Mouse (Mus musculus) forebrain, embryonic 14.5 days (tissue): ENCODE data around the gene Tlk2. TPM values are rescaled to one million over a fixed set of nuclear protein-coding genes. Genes with fewer than 3 reads are reported as not detected.

ENCODE experiments used
- ATAC-seq: fragments of 200-750 bp; cut with Nextera tagmentation; 2 replicates; pipeline ENCODE4 v1.8.0; 2017; ENCODE audit warnings: mild to moderate bottlenecking, moderate library complexity
- DNase-seq: peaks from one replicate; pipeline ENCODE4 v3.0.0-alpha.2; 2015; ENCODE audit warnings: low spot score
- H3K27ac ChIP-seq: fragments of 300-500 bp; sonication (generic); 2 replicates; pipeline ENCODE4 v1.5.1; 2014; ENCODE audit warnings: low read depth, mild to moderate bottlenecking, control low read depth, low read length, moderate library complexity
- H3K27me3 ChIP-seq: fragments of 300-500 bp; sonication (generic); replicated peaks from 2 replicates; pipeline ENCODE4 v1.6.1; 2014; ENCODE audit warnings: low read length, control low read depth, mixed read lengths; ENCODE audit not compliant: control insufficient read depth, insufficient read depth
- H3K36me3 ChIP-seq: fragments of 300-500 bp; sonication (generic); 2 replicates; pipeline ENCODE4 v1.6.1; 2014; ENCODE audit warnings: low read length, control low read depth; ENCODE audit not compliant: control insufficient read depth, insufficient read depth
- H3K4me1 ChIP-seq: fragments of 300-500 bp; sonication (generic); 2 replicates; pipeline ENCODE4 v1.6.1; 2014; ENCODE audit warnings: antibody characterized with exemption, low read length, control low read depth; ENCODE audit not compliant: control insufficient read depth, insufficient read depth
- H3K4me2 ChIP-seq: fragments of 300-500 bp; sonication (generic); 2 replicates; pipeline ENCODE4 v1.6.1; 2014; ENCODE audit warnings: mild to moderate bottlenecking, control low read depth, low read length
- H3K4me3 ChIP-seq: fragments of 300-500 bp; sonication (generic); 2 replicates; pipeline ENCODE4 v1.5.1; 2014; ENCODE audit warnings: low read depth, low read length, control low read depth
- H3K9ac ChIP-seq: fragments of 300-500 bp; sonication (generic); 2 replicates; pipeline ENCODE4 v1.6.1; 2014; ENCODE audit warnings: mild to moderate bottlenecking, low read length, control low read depth, moderate library complexity
- H3K9me3 ChIP-seq: fragments of 300-500 bp; sonication (generic); replicated peaks from 2 replicates; pipeline ENCODE4 v1.6.1; 2016; ENCODE audit warnings: low read length, control low read depth, mixed read lengths; ENCODE audit not compliant: control insufficient read depth
- whole genome bisulfite sequencing: fragments of 180-500 bp; shearing (Covaris S2); extraction: QIAGEN DNeasy Blood & Tissue Kit; methylation state at CpG from one replicate; pipeline ENCODE4 v1.1.7; 2014; 5-methylcytosine and 5-hydroxymethylcytosine counted together
- polyA plus RNA-seq: library from polyadenylated mRNA; unstranded; fragments of >200 nt; fragmentation: Nextera tagmentation; extraction: Ambion mirVana; gene quantifications from 2 replicates; pipeline ENCODE4 v1.2.1, GENCODE M21; 2014

The Tlk2 gene
- polyA plus RNA-seq, 1 experiment from 2014 or later: 23.4 TPM

DNA sequence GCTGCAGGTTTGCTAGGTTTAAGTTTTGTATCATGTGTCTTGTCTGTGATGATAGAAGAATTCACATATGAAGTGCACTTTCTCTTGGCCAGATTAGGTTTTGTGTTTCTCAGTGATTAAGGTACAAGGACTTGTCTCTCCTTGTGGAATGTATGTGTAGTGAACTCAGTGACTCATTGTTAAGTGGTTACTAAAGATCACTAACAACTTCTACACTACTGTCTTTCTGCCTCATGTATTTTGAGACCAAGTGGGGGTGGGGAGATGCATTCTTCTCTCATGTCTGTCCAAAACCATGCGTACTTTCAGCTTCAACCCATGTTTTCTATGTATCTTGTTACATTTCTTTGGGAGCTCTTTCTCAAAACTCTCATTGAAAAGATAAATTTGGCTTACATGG is 31.4 kb downstream of the Tlk2 start:
- no peak for ATAC-seq
- no peak overlapping the region for H3K27ac ChIP-seq
- no peaks in the 10 kb centered on the region for H3K27me3 ChIP-seq
- no peaks in the 10 kb centered on the region for H3K4me1 ChIP-seq
- H3K36me3 ChIP-seq: peaks cover 24% of the 10 kb centered on the region
- no peak overlapping the region for H3K9ac ChIP-seq
- DNase-seq: no peak
- 60% methylated on average over 1 of the region's 1 CpGs for WGBS
- no peak overlapping the region for H3K4me3 ChIP-seq
- no peak overlapping the region for H3K4me2 ChIP-seq
- no peaks in the 10 kb centered on the region for H3K9me3 ChIP-seq

DNA sequence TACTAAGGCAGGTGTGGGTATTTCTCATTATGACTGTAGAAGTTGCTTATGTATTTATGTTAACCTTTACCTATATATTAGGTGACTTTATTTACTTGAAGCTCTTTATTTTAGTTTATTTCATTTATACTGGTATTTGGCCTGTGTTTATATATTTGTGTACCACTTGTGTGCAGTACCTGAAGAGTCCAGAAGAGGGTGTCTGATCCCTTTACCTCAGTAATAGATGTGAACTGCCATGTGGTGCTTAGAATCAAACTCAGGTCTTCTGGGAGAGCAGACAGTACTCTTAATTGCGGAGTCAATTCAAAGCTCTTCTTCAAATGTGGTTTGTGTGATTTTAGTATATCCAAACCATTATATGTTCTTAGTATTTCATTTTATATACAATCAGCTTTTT is 35.6 kb downstream of the Tlk2 start:
- ATAC-seq (no peak), DNase-seq (no peak)
- Histone ChIP-seq H3K36me3 (peaks cover 19% of the 10 kb centered on the region), H3K4me2 (no peak overlapping the region), H3K4me1 (no peaks in the 10 kb centered on the region), H3K27me3 (no peaks in the 10 kb centered on the region), H3K9me3 (no peaks in the 10 kb centered on the region), H3K4me3 (no peak overlapping the region), H3K27ac (no peak overlapping the region), H3K9ac (no peak overlapping the region)
- 100% methylated on average over 1 of the region's 1 CpGs for WGBS

DNA sequence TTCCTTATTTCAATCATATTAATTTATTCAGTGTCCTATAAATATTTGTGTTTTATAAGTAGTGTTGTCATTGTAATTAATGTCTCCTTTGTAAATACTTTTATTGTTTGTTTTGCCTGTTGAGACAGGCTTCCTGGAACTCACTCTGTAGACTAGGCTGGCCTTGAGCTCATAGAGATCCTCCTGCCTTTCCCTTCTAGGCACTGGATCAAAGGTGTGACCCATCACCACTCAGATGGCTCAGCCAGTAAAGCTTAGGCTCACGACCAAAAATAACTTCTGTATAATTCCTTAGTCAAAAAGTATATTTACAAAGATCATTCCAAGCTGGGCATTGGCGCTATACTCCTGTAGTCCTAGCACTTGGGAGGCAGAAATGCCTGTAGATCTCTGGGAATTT is 39.2 kb downstream of the Tlk2 start:
- Histone ChIP-seq H3K36me3 (peaks cover 28% of the 10 kb centered on the region), H3K9me3 (no peaks in the 10 kb centered on the region), H3K4me3 (no peak overlapping the region), H3K9ac (no peak overlapping the region), H3K4me2 (no peak overlapping the region), H3K4me1 (no peaks in the 10 kb centered on the region), H3K27ac (no peak overlapping the region), H3K27me3 (no peaks in the 10 kb centered on the region)
- 93% methylated on average over 2 of the region's 2 CpGs for WGBS
- no peak for ATAC-seq
- DNase-seq: no peak

DNA sequence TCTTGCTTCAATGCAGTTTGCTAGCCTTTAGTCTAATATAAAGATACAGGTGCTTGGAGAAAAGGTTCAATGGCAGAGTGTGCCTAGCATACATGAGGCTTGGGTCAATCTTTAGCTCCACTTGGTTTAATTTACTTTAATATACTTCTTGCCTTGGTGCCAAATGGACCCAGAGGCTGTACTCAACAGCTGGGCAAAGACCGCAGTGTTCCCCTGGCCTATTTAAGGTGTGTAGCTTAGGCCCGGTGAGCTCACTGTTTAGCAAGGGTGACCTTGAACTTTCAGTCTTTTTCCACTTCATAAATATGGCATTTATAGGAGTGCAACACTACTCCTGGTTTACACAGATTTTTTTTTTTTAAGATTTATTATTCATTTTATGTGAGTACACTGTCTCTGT is 55.9 kb downstream of the Tlk2 start:
- H3K27me3 ChIP-seq: no peaks in the 10 kb centered on the region
- H3K4me3 ChIP-seq: no peak overlapping the region
- H3K4me2 ChIP-seq: no peak overlapping the region
- DNase-seq: no peak
- no peaks in the 10 kb centered on the region for H3K36me3 ChIP-seq
- no peaks in the 10 kb centered on the region for H3K4me1 ChIP-seq
- H3K9me3 ChIP-seq: no peaks in the 10 kb centered on the region
- 100% methylated on average over 2 of the region's 2 CpGs for WGBS
- H3K27ac ChIP-seq: no peak overlapping the region
- no peak overlapping the region for H3K9ac ChIP-seq
- ATAC-seq: no peak

DNA sequence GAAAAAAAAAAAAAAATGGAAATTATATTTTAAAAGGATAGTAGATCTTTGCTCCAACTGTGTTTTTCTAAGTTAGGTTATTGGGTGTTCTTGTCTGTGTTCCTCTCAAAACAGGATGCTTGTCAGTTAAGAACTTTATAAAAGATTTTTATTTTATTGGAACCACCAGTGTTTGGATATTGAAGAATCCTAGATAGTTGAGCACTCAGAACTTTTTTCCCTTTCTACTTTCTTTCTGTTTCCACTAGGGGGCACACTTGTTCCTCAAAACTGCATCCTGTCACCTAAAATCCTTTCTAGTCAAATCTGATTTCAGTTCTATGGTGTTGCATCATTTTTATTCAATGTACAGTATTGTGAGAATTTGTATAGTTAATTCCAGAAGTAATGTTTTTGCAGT is 62.4 kb downstream of the Tlk2 start:
- DNase-seq (peak; percentile 65), ATAC-seq (no peak)
- no peak overlapping the region for H3K4me3 ChIP-seq
- H3K4me1 ChIP-seq: no peaks in the 10 kb centered on the region
- H3K27ac ChIP-seq: no peak overlapping the region
- H3K9me3 ChIP-seq: no peaks in the 10 kb centered on the region
- H3K4me2 ChIP-seq: no peak overlapping the region
- no peak overlapping the region for H3K9ac ChIP-seq
- peaks cover 28% of the 10 kb centered on the region for H3K36me3 ChIP-seq
- no peaks in the 10 kb centered on the region for H3K27me3 ChIP-seq

DNA sequence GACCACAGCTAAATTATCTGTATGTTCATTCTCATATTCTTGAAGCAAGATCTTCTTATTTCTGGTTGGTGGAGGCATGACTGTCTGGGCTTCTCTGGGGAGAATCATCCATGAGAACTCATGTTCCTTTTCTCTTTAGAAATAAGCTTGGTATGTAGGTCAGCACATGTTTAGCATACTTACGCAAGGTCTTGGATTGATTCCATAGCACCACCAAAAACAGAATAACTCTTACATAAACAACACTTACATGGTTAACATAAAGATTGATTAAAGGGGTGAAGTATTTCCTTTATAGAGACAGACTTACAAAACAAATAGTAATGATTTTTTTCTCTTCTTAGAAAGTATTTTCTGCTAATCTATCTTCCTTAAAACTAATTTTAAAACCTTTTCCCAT is 67.8 kb downstream of the Tlk2 start:
- Histone ChIP-seq H3K9me3 (no peaks in the 10 kb centered on the region), H3K4me2 (no peak overlapping the region), H3K4me1 (no peaks in the 10 kb centered on the region), H3K36me3 (peaks cover 61% of the 10 kb centered on the region), H3K27me3 (no peaks in the 10 kb centered on the region), H3K4me3 (no peak overlapping the region), H3K27ac (no peak overlapping the region), H3K9ac (no peak overlapping the region)
- DNase-seq (no peak), ATAC-seq (no peak)
- WGBS: 95% methylated on average over 1 of the region's 1 CpGs

DNA sequence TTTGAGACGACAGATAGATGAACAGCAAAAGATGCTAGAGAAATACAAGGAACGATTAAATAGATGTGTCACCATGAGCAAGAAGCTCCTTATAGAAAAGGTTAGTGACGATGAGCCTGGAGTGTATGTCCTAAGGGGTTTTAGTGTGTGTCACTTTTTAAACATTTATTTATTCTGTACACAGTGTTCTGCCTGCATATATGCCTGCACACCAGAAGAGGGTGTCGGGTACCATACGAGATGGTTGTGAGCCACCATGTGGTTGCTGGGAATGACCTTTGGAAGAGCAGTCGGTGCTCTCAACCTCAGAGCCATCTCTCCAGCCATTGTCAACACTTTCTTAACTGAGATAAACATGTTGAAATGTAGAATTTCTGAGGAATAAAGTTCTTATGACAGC is 68.2 kb downstream of the Tlk2 start:
- DNase-seq: no peak
- Histone ChIP-seq H3K36me3 (peaks cover 62% of the 10 kb centered on the region), H3K4me3 (no peak overlapping the region), H3K9me3 (no peaks in the 10 kb centered on the region), H3K4me2 (no peak overlapping the region), H3K9ac (no peak overlapping the region), H3K27ac (no peak overlapping the region), H3K4me1 (no peaks in the 10 kb centered on the region), H3K27me3 (no peaks in the 10 kb centered on the region)
- no peak for ATAC-seq
- WGBS: 89% methylated on average over 6 of the region's 6 CpGs

DNA sequence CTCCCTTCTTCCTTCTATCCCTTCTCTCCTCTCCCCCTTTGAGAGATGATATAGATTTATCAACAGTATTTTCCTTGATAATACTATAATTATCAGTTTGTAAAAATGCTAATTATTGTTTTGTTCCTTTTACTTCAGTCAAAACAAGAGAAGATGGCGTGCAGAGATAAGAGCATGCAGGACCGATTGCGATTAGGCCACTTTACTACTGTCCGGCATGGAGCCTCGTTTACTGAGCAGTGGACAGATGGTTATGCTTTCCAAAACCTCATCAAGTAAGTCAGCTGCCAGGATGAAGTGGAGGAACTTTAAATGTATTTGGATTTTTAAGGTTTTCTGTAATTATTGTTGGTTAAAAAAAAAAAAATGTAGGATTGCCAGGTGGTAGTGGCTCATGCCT is 68.7 kb downstream of the Tlk2 start:
- H3K27me3 ChIP-seq: no peaks in the 10 kb centered on the region
- ATAC-seq: no peak
- 96% methylated on average over 5 of the region's 5 CpGs for WGBS

DNA sequence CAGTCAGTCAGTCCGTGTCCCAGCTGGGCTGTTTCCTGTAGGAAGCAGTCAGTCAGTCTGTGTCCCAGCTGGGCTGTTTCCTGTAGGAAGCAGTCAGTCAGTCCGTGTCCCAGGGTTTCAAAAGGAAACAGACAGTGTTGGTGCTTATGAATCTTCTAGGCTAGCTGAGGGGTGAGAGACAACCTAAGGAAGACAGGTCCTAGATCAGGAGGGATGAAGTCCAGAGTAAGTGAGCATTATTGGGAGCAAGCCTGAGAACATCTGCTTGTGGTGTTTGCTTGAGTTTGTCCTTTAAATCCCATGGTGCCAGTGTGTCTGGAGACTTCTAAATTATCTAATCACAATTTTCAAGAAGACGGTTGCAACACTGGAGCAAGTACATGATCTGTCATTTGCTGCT is 81.1 kb downstream of the Tlk2 start:
- Histone ChIP-seq H3K27ac (no peak overlapping the region), H3K4me1 (no peaks in the 10 kb centered on the region), H3K4me2 (no peak overlapping the region), H3K27me3 (no peaks in the 10 kb centered on the region), H3K4me3 (no peak overlapping the region), H3K9me3 (no peaks in the 10 kb centered on the region), H3K9ac (no peak overlapping the region), H3K36me3 (peaks cover 54% of the 10 kb centered on the region)
- WGBS: 83% methylated on average over 3 of the region's 3 CpGs
- no peak for DNase-seq
- no peak for ATAC-seq

More for the DNA sequence above, 68.7 kb downstream of the Tlk2 start:
- no peak overlapping the region for H3K4me3 ChIP-seq
- H3K36me3 ChIP-seq: peaks cover 57% of the 10 kb centered on the region
- no peaks in the 10 kb centered on the region for H3K9me3 ChIP-seq
- no peak for DNase-seq
- H3K27ac ChIP-seq: no peak overlapping the region
- no peak overlapping the region for H3K4me2 ChIP-seq
- H3K9ac ChIP-seq: no peak overlapping the region
- H3K4me1 ChIP-seq: no peaks in the 10 kb centered on the region

DNA sequence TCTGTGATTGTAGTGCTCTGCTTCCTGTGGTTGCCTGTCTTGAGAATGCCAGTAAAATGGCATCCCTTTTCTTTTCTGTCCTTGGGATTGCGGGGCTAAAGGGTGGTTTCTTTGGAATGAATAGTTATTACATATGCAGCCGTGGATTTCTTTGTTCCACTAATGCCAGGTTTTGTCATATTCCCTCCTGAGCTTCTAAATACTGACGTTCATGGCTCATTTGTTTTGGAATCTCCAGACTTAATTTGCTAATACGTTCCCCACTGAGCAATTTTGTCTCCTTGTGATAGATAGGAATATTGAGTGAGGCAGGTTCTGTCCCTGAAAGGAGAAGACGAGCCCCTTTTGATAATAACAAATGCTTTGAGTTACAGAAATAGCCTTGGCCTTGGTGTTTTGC is 82.5 kb downstream of the Tlk2 start:
- DNase-seq: no peak

More for the DNA sequence above, 82.5 kb downstream of the Tlk2 start:
- no peaks in the 10 kb centered on the region for H3K9me3 ChIP-seq
- WGBS: 31% methylated on average over 5 of the region's 5 CpGs
- no peak overlapping the region for H3K4me3 ChIP-seq
- ATAC-seq: no peak
- no peaks in the 10 kb centered on the region for H3K27me3 ChIP-seq
- H3K9ac ChIP-seq: no peak overlapping the region
- H3K4me1 ChIP-seq: no peaks in the 10 kb centered on the region
- no peak overlapping the region for H3K4me2 ChIP-seq
- peaks cover 42% of the 10 kb centered on the region for H3K36me3 ChIP-seq
- H3K27ac ChIP-seq: no peak overlapping the region
